Mouse (Mus musculus) splenic B cell, adult 2 months (primary cell): ENCODE results near the gene Pagr1a.

ENCODE experiments used
- DNase-seq: peaks from one replicate; pipeline ENCODE4 v3.0.0-alpha.2; 2011; ENCODE audit warnings: low read depth, low spot score
- H3K27me3 ChIP-seq: 2 replicates; pipeline ENCODE4 v1.6.1; 2012; ENCODE audit warnings: mild to moderate bottlenecking, low read length, moderate library complexity, mixed read lengths; ENCODE audit not compliant: control insufficient read depth, poor library complexity, insufficient read depth, severe bottlenecking
- H3K36me3 ChIP-seq: 2 replicates; pipeline ENCODE4 v1.6.1; 2012; ENCODE audit warnings: mild to moderate bottlenecking, low read length, moderate library complexity, mixed read lengths; ENCODE audit not compliant: control insufficient read depth, poor library complexity, insufficient read depth, severe bottlenecking

The Pagr1a gene

DNA sequence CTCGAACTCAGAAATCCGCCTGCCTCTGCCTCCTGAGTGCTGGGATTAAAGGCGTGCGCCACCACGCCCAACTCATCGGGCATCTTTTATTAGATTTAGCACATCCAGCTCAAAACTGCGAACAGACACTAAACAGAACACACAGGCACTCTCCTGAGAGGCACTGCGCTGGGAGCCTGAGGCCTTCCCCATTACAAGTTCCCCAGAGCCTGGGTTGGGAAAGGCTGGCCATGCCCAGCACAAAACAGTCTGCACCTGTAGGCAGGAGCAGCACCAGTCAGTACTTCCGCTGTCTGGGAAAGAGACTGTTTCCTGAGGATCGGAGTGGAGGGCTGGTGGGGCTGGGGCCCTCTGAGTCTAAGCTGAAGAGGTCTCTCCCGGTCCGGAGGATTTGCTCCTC, 2.2 kb downstream of the Pagr1a start:
- DNase-seq: no peak
- no peaks in the 10 kb centered on the region; the same call in 1 of the 2 replicates for H3K36me3 ChIP-seq
- no peaks in the 10 kb centered on the region for H3K27me3 ChIP-seq

DNA sequence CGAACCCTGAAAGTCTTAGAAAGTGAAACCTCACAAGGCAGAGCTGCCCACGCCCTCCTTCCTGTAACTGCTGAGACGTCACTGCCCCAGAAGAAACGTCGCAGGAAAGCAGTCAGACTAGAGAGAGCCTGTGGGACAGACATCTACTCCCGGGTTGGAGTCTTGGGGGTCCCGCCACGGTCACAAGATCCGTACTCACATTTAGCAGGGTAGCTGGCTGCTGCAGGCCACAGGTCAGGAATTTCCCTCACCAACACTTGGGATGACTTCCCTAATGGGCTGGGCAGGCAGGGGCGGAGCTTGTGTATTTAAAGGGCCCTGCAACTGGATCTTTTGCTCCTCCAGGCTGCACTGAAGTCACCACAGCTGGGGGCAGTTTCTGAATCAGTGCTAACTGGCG, 2.8 kb downstream of the Pagr1a start, which contains the start of gene Mvp:
TSS of gene Mvp (minus strand) at position 302 of the 400 bp plus-strand sequence.
- no peaks in the 10 kb centered on the region; the same call in 1 of the 2 replicates for H3K36me3 ChIP-seq
- no peaks in the 10 kb centered on the region for H3K27me3 ChIP-seq
- peak; percentile 75 for DNase-seq

DNA sequence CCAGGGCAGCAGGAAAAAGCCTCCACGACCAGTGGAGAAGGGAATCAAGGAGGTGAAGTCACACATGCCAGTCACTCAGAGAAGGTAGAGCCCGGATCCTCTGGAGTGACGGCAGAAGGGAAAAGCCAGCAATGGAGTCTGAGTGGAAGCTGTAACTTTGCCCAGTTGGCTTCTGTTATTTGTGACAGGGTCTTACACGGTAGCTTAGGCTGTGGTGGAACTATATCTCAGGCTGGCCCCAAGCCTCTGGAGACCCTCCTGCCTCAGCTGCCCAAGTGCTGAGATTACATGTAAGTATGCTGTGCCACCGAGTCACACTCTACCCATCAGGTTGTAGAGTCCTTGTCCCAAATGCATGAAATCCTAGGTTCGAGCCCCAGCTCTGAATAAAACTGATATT, 3.8 kb downstream of the Pagr1a start:
- no peak for DNase-seq
- Histone ChIP-seq H3K27me3 (no peaks in the 10 kb centered on the region), H3K36me3 (no peaks in the 10 kb centered on the region; the same call in 1 of the 2 replicates)

DNA sequence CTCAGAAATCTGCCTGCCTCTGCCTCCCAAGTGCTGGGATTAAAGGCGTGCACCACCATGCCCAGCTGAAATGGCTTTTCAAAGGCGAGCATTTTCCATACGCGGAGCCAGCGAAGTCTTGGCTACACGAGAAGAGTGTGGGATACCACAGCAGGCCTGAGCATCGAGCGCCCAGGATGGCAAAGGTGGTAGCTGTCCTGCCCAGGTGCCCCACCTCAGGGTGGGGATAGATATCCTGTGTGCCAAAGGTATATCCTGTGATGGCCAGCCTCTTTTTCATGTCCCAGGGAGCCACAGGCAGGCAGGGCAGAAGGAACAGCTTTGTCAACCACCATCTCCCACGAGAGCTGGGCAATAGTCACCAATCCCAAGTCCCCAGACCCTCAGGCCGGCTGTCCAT, 4.3 kb downstream of the Pagr1a start:
- no peak for DNase-seq
- no peaks in the 10 kb centered on the region; the same call in 1 of the 2 replicates for H3K36me3 ChIP-seq

DNA sequence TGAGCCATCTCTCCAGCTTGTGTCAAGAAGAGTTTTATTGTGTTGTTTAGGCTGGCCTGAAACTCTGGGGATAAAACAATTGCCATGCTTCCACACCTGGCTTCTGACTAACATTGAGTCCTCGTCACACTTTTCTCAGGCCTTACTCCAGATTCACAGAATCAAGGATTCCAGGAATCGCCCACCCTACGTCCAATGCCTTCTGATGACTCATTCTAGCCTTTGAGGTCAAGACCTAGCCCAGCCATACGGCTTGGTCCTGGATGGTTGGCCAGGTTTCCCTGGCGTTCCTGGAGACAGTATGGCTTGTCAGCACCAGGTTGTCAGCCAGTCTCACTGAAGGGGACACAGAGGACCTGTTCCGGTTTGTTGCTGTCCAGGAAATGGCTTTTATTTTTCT, 4.8 kb downstream of the Pagr1a start:
- Histone ChIP-seq H3K27me3 (no peaks in the 10 kb centered on the region), H3K36me3 (no peaks in the 10 kb centered on the region; the same call in 1 of the 2 replicates)
- no peak for DNase-seq

More for the DNA sequence above, 4.3 kb downstream of the Pagr1a start:
- no peaks in the 10 kb centered on the region for H3K27me3 ChIP-seq

DNA sequence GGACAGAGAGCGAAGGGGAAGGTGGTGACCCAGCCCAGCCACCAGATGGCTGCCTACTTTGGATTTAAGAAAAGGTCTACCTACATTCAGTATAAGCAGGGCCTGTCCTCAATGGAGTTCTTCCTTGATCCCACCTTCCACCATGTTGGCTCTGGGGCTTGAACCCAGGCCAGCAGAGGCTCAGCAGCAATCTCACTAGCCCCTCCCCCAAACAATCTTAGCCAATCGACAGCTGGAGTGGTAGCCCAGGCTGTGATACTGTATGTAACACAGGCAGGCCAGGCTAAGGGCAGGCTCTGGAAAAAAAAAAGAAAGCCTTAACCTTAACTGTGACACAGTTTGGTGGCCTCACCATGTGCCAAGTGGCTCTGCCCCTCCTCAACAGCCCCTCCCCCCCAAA, 5.4 kb downstream of the Pagr1a start:
- no peak for DNase-seq
- Histone ChIP-seq H3K27me3 (no peaks in the 10 kb centered on the region), H3K36me3 (no peaks in the 10 kb centered on the region; the same call in 1 of the 2 replicates)

DNA sequence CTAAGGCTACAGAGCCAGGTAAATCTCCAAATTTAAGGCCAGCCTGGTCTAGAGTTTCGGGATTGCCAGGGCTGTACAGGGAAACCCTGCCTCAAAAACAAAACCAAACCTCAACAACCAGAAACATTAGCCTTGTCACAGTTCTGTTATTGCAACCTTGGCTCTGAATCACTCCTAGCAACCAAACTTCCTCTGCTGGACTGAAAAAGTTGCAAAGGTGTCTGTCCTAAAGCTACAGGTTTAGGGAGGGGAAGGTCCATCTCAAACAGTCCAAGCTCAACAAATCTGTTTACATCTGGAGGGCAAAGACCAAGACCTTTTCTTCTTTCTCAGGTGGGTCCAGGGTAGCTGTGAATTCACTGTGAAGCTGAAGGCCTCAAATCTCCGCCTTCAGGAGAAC, 6.1 kb downstream of the Pagr1a start:
- Histone ChIP-seq H3K36me3 (no peaks in the 10 kb centered on the region; the same call in 1 of the 2 replicates), H3K27me3 (no peaks in the 10 kb centered on the region)
- DNase-seq: no peak

DNA sequence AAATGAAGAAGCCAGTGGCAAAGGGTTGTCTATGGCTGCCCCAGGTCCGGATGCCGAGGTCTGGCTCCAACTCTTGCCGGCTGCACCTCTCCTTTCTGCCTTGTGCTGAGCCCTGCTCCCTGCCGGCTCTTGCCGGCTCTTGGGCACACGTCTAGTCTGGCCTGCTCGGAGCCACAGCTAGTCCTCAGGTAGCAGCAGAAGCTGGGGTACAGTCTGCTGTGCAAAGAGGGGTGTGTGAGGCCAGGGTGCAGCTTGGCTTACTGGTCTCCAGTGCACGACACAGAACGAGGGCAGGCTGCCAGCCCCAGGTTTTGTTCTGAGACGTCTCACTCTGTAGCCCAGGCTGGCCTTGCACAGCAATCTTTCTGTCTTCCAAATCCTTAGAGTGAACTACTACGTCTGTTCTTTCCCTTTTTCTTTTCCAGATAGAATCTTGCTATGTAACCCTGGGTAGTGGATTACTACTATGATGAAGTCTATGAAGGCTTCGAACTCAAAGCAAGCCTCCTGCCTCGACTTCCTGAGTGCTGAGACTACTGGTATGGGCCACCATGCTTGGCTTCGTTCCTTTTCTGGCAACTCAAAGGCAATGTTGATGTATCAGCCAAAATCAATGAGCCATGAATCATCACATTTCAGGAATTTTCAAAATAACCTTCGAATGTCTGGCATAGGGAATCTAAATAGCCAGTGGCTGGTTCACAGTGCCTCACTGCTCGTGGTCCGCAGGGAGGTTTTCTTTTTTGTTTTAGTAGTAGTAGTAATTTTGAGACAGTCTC, 7.7 kb downstream of the Pagr1a start:
- H3K27me3 ChIP-seq: no peaks in the 10 kb centered on the region
- DNase-seq: no peak
- no peaks in the 10 kb centered on the region for H3K36me3 ChIP-seq

DNA sequence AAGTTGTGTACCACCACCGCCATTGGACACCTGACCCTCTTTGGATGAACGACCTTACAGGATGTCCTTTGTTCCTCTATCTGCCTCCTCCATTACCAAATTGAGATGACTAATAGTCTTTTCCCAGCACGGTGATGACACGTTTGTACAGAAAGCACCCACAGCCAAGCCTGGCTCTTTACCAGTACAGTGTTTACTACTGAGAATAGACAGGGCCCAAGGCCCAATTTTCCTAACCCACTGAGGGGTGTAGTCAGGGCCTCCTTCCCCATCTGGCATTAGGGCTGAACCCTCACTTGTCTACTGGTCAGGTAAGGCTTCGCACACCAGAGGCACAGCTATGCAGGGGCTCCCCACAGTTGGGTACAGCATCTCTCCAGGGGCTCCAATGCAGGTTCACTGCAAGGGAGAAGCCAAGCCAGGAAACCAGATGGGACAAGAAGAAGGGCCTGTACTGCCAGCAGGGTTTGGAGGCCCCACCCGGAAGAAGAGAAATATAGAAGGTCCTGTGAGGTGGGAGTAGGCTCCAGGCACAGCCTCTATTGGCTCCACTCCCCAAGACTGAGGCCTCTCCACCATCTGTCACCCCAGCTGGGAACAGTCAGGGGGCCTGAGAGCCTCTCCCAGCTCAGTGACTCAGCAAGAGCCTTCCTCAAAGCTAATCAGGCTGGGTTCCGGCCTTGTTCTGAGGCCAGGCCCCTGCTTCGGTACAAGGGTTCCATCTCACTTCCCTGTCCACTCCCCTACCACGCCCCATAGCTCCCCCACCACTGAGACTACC, 8.7 kb downstream of the Pagr1a start:
- peak; percentile 48 for DNase-seq
- H3K27me3 ChIP-seq: no peaks in the 10 kb centered on the region
- no peaks in the 10 kb centered on the region for H3K36me3 ChIP-seq

DNA sequence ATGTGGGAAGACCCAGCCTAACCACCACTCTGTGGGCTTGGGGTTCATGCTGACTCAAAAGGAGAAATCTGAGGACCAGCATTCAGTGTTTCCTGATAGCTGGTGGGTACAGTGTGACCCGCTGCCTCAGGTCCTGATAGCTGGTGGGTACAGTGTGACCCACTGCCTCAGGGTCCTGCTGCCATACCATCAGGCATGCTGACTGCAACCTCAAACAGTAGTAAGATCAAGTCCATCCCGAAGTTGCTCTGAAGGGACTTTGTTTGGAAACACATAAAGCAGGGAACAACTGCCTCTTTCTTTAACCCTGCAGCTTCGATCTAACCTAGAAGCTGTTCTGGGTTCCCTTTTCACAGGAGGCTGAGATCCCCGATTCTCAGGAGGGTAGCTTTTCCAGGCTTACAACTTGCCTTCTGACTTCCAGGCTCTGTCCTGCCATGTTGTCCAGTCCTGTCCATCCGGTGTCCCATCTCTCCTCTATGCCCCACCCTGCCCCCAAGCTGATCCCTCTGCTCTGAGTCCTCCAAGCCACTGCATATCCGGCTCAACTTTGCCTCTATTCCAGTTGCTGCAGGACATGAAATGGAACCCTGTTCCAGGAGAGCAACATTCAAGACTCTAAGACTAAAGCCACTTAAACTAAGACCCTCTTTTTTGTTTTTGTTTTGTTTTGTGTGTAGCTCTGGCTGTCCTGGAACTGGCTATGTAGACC, 9.7 kb downstream of the Pagr1a start:
- DNase-seq: no peak
- no peaks in the 10 kb centered on the region for H3K36me3 ChIP-seq
- H3K27me3 ChIP-seq: no peaks in the 10 kb centered on the region

DNA sequence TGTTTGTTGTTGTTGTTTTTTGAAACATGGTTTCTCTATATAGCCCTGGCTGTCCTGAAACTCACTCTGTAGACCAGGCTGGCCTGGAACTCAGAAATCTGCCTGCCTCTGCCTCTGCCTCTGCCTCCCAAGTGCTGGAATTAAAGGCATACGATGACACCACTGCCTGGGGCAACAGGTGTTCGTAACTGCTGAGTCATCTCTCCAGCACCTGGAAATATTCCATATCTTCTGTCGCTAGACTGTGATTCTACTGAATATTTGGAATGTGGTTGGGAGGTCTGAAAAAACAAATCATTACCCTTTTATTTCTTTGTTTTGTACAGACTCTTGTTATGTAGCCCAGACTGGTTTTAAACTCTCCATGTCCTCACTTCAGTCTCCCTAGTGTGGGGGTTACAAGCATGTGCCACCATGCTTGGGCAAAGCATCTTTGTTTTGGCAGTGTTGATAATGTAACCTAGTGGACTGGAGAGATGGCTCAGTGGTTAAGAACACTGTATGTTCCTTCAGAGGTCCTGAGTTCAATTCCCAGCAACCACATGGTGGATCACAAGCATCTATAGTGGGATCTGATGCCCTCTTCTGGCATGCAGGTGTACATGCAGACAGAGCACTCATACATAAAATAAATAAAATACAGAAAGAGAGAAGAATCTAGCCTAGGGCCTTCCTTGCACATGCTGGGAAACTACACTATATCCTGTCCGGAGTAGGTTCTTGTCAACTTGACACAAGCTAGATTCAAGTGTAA, 12.9 kb downstream of the Pagr1a start:
- DNase-seq: no peak
- Histone ChIP-seq H3K36me3 (0 out of 2 replicates have a peak, but pooled peaks cover 4% of the 10 kb centered on the region), H3K27me3 (no peaks in the 10 kb centered on the region)

DNA sequence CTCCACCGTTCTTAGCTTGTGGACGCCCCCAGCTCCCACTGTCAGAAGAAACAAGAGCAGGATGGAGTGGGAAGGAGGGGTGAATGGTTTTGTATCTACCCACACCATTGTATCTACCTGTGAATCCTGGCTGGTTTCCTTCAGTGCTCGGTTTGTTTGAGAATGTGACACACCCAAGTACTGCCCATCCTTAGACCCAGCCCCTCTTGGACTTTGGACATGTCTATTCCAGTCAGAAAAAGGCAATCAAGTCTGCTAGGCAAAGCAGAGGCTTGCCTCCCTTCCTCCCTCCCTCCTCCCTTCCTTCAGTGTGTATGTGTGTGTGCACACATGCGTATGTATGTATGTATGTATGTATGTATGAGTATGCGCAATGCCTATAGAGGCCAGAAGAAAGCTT, 13.5 kb downstream of the Pagr1a start:
- Histone ChIP-seq H3K36me3 (0 out of 2 replicates have a peak, but pooled peaks cover 4% of the 10 kb centered on the region), H3K27me3 (no peaks in the 10 kb centered on the region)
- DNase-seq: no peak

DNA sequence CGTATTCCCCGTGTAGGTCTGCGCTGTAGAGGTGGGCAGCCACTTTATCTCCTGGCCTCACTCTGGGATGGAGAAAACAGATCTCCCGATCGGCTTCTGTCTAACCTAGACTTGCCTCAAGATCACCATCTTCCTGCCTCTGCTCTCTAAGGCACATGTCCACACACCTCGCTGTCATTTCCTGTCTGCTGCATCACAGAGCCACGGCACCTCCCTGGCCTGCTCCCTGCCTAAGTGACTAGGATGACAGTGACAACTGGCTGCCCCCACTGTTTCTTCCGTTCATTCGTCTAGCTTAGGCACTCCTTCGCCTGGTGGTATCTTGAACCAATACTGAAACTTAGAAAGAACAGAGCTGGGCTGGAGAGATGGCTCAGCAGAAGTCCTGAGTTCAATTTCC, 17.6 kb downstream of the Pagr1a start:
- H3K36me3 ChIP-seq: peaks cover 10% of the 10 kb centered on the region
- no peaks in the 10 kb centered on the region for H3K27me3 ChIP-seq
- no peak for DNase-seq

DNA sequence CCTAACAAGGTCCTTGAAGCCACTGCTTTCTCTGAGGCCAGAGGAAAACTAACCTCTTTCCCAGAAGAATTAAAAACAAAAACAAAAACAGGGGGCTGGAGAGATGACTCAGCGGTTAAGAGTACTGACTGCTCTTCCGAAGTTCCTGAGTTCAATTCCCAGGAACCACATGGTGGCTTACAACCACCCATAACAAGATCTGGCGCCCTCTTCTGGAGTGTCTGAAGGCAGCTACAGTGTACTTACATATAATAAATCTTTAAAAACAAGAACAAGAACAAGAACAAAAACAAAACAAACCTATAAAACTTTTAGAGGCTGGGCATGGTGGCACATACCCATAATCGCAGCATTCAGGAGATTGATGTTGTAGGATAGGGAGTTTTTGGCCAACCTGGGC, 20.7 kb downstream of the Pagr1a start:
- no peak for DNase-seq
- peaks cover 14% of the 10 kb centered on the region for H3K36me3 ChIP-seq
- no peaks in the 10 kb centered on the region for H3K27me3 ChIP-seq
